Mouse (Mus musculus): Measurements from ENCODE around the gene Setd6.
A peak's percentile ranks its signal among the peaks of the same experiment; 100 is the strongest.

The Setd6 gene

DNA sequence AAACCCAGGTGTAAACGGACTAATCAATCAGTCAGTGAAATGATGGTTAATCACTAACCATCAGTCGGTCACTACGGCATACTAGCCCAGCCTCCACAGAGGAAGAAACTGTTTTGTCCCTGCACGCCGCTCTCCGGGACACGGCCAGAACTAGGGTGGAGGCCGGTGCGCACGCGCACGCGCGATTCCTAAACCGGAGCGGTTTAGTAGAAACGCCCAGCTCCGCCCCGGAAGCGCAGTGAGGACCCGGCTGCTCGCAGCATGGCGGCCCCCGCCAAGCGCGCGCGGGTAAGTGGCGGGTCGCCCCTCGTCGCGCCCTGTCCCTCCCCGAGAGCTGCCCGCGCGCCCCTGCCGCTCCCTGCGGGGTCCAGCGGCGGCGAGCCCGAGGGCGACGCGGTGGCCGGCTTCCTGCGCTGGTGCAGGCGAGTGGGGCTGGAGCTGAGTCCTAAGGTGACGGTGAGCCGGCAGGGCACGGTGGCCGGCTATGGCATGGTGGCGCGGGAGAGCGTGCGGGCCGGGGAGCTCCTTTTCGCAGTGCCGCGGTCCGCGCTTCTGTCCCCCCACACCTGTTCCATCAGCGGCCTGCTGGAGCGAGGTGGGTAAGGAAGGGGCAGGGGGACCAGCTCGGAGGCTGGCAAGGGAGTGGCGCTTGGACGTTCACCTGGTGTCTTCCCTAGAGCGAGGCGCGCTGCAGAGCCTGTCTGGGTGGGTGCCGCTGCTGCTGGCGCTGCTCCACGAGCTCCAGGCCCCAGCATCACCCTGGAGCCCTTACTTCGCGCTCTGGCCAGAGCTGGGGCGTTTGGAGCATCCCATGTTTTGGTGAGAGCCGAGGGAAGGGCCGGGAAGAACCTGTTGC lies at the start of gene Setd6:
Gene Setd6, plus strand, starts transcription at position 206 of the 856 bp plus-strand sequence.
- DNase-seq (ENCODE audit: low spot score in 2 of 2): peak; percentile 77 to 87

DNA sequence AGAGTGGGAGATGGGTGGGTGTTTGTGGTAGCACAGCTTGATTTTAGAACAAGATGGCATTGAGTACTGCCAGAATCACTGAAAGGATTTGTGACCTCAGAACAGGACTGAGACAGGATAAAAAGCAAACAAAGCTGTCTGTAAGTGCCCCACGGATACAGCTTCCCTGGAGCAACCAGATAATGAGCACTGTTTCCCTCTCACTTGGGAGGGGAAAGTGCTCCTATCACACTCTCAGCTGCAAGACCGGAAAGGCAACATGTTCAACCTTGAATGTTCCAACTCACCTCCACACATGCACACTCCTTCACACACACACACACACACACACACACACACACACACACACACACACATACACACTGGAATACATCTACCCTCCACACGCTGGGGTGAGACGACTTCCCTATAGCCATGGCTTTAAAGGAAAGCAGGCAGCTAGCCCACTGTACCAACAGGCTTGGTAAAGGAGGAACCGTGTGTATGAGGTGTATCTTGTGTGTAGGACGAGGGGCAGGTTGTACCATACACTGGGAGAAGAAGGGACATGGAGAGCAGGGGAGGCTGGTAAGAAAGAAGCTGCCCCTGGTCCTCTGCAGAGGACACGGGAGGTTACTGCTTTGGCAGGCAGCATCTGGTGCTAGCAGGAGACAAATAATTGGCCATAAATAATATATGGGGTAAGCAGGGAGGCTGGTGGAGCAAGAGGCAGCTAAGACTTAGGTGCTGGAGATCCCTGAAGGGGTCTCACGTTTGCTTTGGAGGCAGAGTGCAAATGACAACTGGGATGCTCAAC lies 47.3 kb upstream of the Setd6 start:
- no peak for DNase-seq (ENCODE audit: low spot score in 2 of 2)

DNA sequence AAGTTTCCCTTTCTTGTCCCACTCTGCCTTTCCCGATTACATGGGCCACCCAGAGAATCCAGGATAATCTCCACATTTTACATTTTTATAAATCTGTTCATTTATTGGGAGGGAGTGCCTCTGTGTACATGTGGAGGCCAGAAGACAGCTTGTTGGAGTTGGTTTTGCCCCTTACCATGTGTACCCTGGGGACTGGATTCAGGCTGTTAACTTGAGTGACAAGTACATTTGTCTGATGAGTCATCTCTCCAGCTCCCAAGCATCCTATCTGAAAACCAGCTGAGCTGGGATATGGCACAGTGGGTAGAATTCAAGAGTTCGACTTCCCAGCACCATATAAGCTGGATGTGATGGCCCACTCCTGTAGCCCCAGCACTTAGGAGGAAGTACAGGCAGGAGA lies 45.7 kb upstream of the Setd6 start:
- no peak for DNase-seq (ENCODE audit: low spot score in 2 of 2)

DNA sequence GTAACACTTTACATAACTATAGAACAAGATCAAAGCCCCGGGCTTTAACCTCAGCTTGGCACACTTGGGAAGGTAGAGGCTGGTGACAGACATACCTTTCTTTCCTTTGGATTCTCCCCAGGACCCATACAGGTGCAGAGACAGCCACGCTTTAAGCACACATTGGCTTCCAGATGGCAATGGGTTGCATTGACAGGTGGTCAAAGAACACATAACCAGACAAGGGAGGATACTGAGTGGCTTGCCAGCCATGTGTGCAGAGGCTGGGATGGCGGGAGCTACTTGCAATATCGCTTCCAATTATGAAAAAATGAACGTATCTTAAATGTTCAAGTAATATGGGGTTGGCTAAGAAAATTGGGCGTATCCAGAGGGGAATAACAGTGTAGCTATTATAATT lies 43.8 kb upstream of the Setd6 start:
- no peak for DNase-seq (ENCODE audit: low spot score in 2 of 2)

DNA sequence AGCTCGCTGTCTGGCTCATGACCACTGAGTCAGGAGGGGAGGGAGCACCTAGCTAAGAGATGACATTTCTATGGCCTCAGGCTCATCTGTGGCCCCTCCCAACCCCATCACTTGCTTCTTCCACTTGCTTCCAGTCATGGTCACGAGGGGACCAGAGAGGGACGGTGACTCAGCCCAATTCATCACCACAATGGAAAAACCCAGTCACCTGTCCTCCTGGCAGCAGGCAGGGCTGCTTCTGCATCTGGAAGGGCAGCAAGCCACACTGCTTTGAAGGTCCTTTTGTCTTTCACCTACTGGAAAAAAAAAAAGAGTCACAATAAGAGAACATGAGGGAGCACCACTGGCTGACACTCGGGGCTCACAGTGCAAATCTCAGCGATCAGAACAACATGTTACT lies 42.9 kb upstream of the Setd6 start:
- DNase-seq (ENCODE audit: low spot score in 2 of 2): no peak

DNA sequence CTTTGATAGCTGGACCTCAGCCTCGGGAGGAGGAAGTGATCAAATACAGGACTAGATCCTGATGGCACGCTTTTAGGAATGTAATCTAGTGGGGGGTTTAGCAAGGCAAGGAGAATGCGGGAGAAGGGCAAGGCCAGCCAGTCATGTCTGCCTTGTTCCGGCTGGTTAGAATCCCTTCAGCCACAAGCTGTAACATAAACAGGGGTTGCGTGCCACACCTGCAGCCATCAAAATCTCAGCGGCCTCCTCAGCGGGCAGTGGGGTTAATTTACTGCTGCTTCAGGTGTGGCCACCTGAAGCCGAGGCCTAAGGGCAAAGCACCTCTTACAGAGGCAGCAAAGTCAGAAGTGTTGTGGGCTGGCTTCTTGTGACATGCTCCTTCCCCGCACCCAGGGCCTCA lies 39.0 kb upstream of the Setd6 start, which contains the start of gene Ndrg4:
Gene Ndrg4, plus strand, starts transcription at position 350 of the 400 bp plus-strand sequence.
- DNase-seq (ENCODE audit: low spot score in 2 of 2): no peak

DNA sequence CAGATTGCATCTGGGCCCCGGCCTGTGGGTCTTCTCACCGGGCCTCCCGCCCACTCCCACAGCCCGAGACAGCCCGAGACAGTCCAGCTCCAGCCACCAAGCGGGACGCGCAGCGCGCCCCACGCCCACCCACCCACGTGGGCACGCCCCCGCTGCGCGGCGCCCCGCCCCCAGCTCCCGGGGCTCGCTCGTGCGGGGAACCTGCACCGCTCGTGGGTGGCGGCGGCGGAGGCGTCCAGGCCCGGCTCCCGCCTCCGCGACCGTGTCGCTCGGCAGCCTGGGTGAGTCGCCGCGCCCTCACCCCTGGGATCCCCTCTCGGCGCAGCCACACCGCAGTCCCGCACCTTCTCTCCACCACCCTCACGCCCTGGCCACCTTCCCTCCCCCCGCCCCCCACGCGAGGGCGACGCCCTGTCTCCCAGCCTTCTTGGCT lies 38.1 kb upstream of the Setd6 start:
- DNase-seq (ENCODE audit: low spot score in 2 of 2): no peak

DNA sequence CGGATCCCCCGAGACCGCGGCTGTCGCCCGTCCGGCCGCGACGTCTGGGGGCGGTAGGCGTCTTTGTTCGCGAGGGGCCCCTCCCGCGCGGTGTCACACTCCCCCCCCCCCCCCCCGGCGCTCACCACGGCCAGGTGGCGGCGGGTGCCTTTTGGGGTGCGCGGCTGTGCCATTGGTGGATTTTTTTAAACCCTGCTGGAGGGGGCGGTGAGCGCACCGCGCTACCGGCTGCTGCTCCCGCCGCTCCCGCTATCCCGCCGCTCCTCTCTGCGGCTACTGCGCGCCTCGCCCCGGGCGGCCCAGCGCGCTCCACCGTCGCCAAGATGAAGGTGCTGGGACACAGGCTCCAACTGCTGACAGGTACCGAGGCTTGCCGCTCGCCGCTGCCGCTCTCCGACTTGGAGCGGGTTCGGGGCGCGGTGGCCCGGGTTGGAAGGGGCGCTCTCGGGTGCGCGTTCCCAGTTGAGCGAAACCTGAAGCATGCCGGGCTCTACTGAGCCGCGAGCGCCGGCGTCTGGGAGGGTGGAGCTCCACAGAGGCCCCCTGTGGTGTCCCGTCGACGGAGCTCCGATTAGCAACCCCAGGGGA lies 37.6 kb upstream of the Setd6 start:
- no peak for DNase-seq (ENCODE audit: low spot score in 2 of 2)

DNA sequence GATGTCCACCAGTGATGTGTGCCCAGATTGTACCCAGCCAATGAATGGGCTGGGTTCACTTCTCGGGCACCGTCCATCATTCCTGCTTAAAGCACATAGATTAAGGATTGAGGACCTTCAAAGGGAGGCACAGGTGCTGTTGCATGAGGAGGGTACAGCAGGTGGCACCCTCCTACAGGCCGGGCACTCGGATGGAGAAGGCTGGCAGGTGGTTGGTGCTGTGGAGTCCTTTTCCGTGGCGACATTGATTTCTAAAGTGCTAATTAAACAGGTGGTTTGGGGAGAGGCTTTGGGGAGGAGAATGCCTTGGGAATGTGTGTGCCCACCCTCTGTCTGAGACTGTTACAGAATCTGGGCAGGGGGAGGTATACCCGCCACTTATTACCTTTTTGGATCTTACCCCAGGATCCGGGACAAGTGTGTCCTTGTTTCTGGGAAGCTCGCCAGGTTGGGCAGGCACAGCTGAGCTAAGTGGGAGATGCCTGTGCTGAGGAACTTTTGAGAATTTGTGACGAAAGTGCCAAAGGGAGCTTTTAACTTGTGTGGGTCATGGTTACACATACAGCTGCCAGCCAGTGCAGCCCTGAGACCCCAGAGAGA lies 27.5 kb upstream of the Setd6 start:
- DNase-seq (ENCODE audit: low spot score in 2 of 2): no peak

DNA sequence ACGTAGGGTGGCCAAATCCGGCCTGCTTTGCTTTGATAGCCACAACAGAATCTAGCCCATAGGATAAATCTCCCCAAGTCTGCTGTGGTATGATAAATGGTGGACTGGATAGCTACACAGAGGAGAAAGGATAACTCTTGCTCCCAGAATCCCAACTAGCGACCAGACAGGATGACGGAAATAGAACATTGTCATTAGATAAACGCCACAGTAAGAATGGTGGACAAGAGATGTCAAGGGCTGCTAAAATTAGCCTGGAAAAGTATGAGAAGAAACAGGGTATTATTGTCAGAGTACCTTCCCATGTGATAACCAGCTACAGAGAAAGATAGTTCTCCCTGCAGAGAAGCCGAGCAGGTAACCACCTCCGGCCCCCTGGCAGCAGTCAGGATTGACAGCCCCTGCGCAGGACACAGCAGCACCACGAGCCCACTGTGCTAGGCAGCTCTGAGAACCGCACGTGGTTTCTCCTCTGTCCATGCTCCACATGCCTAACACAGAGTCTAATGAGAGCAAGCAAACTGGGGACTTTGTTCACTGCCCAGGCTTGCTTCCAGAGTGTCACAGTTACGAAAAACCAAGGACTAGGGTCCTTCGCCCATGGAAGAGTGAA lies 24.6 kb upstream of the Setd6 start:
- no peak for DNase-seq (ENCODE audit: low spot score in 2 of 2)

DNA sequence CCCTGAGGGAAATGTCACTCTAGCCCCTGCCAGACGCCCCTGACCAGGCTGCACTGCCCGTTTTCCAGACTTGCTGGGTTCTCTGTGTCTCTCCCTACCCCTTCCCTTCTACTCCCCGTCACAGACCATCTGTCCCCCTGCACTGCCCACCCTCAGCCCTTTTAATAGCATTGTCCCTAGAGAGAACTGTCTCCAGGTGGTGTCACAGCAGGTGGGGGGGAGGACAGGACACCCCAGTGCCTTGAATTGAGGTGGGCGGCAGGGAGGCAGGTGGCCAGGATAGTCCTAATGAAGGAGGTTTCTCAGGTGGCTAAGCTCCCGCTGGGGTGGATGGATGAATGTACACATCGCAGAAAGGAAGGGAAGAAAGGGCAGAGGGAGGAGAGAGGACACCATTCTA lies 21.1 kb upstream of the Setd6 start:
- no peak for DNase-seq (ENCODE audit: low spot score in 2 of 2)

DNA sequence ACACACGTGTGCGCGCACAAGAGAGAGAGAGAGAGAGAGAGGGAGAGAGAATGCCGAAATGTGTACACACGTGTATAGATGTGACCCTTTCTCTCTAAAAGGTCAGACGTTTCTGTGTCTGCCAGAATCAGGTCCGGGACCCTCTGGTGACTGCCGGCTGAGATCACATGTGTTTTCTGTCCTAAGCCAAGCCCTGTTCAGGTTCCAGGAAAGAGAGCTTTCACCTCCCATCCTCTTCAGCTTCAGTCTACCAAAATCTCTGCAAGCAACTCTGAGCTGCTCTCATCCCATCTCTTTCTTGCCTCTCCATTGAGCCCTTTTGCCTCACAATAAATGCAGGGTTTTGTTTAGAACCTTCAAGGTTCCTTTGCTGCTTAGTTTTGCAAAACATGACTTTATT lies 19.0 kb upstream of the Setd6 start:
- DNase-seq (ENCODE audit: low spot score in 2 of 2): no peak

DNA sequence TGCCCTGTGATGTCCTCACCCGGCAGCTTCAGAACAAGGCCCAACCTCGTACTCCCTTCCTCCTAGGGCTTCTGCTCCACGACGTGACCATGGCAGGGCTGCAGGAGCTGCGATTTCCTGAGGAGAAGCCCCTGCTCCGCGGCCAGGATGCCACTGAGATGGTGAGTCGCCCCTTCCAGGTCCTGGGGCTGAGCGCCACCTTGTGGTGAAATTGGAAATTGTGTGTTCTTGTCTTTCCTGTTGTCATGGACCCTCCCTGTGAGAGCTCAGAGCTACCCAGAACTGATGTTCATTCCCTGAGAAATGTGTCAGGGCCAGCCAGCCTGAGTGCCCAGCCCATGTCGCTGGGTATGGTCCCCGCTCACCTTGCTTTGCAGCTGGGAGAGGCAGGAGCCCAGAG lies 18.6 kb upstream of the Setd6 start:
- DNase-seq (ENCODE audit: low spot score in 2 of 2): peak; percentile 43 to 71

DNA sequence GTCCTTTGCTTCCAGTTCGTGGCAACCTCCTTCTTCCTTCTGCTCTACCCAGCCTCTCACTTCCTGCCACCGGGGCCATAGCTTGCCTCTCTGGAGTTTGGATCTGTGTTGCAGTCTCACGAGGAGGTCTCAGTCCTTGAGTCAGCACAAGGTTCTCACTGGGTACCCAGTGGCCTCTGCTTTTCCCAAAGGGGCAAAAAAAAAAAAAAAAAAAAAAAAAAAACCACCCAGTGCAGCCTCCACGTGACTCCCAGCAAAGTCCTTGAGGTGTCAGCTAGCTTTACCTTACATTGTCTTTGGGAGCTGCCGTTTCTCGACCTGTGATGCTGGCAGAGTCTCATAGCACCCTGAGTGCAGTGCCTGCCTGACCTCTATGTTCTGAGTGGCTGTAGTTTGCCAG lies 17.5 kb upstream of the Setd6 start:
- DNase-seq (ENCODE audit: low spot score in 2 of 2): no peak

DNA sequence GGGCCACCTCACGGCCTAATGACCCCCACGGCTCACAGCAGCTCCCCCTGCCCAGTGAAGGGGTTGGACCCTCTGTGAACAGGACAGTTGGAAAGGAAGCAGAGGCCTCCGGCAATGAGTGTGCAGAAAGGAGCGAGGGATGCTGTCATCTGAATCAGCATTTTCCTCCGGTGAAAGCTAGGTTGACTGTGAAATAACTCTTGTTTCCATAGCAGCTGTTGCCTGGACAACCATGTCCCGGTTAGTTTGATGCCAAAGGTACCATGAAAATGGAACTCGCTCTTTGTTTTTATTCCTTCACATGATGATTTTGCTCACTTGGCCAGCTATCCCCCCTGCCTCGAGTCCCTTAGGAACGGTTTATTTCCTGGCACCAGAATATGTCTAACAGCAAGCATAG lies 15.4 kb upstream of the Setd6 start:
- DNase-seq (ENCODE audit: low spot score in 2 of 2): no peak

DNA sequence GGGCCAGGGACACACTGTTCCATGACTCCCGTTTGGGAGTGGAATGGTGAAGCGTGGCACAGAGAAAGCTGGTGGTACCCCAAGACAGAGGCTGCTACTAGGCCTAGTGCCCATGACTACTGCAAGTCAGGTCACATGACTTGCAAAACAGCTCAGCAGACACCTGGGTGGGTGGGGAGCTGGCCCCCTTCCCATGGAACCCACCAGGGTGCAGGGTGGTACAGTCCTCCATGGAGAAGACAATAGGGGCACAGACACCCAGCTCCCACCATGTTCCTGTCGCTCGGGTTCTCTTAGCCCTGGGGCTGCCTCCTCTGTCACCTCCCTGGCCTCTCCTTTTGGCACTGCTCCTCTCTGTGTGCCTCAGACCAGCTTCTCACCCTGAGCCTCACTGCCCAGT lies 13.9 kb upstream of the Setd6 start:
- DNase-seq (ENCODE audit: low spot score in 2 of 2): no peak

DNA sequence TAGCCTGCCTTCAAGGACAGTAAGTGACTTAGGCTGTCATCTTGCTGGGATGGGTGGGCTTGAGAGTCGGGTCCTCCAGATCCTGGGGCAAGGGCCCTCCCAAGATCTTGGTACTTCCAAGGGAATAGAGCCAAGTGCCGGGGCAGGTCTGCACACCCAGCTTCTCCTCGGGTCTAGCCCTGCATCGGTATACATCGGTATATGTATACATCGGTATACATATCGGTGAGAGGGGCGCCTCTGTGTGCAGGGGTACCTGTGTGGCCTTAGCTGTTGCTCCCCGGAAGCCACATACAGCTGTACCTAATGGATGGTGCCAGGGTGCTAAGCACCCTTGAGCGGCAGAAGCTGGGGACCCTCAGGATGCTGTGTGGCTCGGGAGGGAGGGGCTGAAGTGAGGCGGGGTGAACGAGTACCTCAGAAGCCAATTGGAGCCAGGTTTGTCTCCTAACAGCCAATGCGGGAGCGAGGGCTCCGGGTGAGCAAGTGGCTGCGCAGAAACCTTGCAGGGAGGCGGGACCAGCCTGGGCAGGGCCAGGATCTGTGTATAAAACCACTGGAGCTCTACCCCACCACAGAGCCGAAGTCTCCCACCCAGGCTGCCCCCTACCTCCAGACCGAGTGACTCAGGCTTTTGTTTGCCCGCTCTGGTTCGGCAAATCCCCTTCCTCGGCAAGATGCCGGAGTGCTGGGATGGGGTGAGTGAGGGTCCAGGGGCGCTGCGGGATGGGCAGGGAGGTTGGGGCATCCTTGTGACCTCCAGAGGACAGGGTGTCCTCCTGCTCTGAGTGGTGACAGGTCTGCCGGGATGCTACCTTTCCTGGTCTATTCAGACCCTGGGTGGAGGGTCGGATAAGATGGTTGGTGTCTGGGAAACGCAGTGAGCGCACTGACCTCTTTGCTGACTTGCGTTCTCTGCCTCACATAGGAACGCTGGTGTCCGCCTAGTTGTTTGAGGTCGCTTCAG lies 12.9 kb upstream of the Setd6 start:
- DNase-seq (ENCODE audit: low spot score in 2 of 2): peak; percentile 55 to 65

DNA sequence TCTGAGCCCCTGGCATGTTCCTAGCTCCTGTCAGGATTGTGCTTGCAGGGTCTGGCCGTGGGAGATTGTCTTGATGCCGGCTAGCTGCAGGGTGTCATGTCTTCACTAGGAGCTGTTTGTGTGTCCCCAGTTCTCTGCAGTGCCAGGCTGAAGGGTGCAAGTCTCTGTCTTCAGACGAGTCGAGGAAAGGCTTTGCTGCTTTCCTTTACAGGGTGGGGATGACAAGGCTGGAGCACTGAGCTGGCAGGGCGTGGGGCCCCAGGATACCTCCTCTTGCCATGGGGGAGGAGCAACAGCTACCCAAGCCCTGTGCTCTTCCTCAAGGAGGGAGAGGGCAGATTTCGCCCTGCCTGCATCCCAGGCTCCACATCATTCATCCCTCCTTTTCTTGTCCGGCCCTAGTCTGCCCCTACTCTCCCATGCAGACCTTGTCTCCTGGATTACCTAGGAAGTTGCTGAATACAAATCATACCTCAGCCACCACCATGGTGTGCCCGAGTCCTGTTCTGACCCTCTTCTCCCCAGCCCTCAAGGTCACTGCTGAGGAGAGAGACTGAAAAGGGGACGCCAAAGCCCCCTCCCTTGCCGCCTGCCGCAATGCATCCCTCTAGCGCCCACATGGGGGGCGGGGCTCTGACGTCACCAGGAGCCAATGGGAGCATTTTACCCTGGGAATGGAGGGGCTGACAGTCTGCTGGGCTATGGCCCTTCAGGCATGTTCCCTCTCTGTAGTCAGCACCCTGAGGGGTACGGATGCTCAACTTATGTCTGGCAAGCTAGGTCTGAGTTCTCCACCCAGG lies 12.0 kb upstream of the Setd6 start:
- no peak for DNase-seq (ENCODE audit: low spot score in 2 of 2)

DNA sequence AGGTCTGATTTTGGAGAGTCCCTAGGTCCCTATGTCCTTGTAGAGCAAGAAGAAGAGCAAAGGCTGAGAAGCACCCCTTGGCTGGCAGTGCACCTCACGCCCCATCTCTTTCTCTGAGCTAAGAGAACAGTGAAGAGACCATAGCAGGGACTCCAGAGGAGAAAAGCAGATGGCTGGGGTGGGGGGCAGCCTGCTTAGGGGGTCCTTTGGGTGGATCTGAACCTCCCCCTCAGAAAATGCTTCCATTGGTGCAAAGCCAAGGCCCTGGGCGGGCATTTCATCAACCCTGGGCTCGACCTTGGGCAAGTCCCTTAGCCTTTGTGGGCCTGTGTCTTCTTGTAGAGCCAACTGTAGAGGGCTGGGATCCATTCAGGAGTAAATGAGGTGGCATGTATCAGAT lies 11.1 kb upstream of the Setd6 start:
- DNase-seq (ENCODE audit: low spot score in 2 of 2): no peak

DNA sequence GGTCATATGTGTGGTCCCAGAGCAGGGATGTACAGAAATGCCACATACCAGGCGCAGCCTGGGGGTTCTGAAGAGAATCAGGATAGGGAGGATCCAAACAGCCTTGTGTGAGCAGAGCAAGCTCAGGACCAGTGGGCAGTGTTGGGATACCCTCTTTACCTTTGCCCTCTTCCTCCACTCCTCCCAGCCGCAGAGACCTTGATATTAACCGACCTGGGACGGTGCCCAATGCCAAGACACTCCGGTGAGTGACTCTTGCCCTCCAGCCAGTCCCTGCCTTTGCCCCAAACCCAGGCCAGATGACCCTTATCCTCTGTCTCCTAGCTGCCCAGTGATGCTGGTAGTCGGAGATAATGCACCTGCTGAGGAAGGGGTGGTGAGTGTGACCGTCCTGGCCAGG lies 6.1 kb upstream of the Setd6 start:
- no peak for DNase-seq (ENCODE audit: low spot score in 2 of 2)

All from urinary bladder, adult 18-20 months (tissue).